Mouse (Mus musculus): ENCODE data around the gene Slc16a5.

- TF ChIP-seq CTCF (IDR thresholded peaks at IDR 0.05) (no peak), EP300 (IDR thresholded peaks at IDR 0.05) (no peak)
Measured at GRCm38 (mm10) chr11:115448075-115448474, 14.2 kb upstream of the Slc16a5 start.
